Mouse (Mus musculus): ENCODE data around the gene Dupd1. TPM values are rescaled to one million over a fixed set of nuclear protein-coding genes. Genes with fewer than 3 reads are reported as not detected.

Gene Dupd1
- polyA plus RNA-seq, 1 experiment from 2014 or later: 0.18 TPM

GRCm38 (mm10) chr14:21696186-21696830 lies 18.1 kb downstream of the Dupd1 start:
- Histone ChIP-seq H3K4me1 (ENCODE audit: control insufficient read depth, insufficient read depth, low read length) (no peaks in the 10 kb centered on the region), H3K9me3 (replicated peaks; ENCODE audit: control insufficient read depth, low read length) (0 out of 2 replicates have a peak, but pooled peaks cover 3% of the 10 kb centered on the region), H3K27ac (replicated peaks; ENCODE audit: low read depth, low read length) (no peak overlapping the region), H3K4me2 (ENCODE audit: low read depth, low read length) (no peak overlapping the region), H3K4me3 (ENCODE audit: low read depth, low read length) (no peak overlapping the region), H3K9ac (replicated peaks; ENCODE audit: low read length) (no peak overlapping the region), H3K27me3 (ENCODE audit: control insufficient read depth, insufficient read depth, low read length) (no peaks in the 10 kb centered on the region), H3K36me3 (replicated peaks; ENCODE audit: control insufficient read depth, insufficient read depth, low read depth, low read length) (no peaks in the 10 kb centered on the region)
- ATAC-seq (replicated peaks; ENCODE audit: insufficient number of reproducible peaks, low FRiP score, low TSS enrichment, low read depth) (no peak), DNase-seq (ENCODE audit: low spot score) (no peak)
- WGBS: 76% methylated on average over 7 of the region's 7 CpGs

DNA sequence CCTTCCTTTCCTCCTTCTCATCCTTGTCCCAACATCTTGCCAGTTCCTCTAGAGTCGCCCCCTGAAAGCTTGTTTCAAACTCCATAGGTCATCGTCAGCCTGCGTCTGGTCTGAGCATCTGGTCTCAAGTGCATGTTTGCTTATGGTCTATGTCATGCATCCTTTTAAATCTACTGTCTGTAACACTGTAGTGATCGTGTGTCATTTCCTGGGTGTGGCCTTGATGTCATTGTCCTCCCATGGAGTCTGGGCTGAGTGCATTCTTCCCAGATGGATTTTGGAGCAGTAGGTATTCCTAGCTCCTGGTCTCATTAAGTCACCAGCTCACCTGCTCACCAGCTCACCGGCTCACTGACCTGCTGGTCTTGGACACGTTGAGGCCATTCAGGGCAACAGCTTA lies 19.4 kb downstream of the Dupd1 start:
- Histone ChIP-seq H3K4me2 (ENCODE audit: low read depth, low read length) (no peak overlapping the region), H3K4me1 (ENCODE audit: control insufficient read depth, insufficient read depth, low read length) (no peaks in the 10 kb centered on the region), H3K36me3 (replicated peaks; ENCODE audit: control insufficient read depth, insufficient read depth, low read depth, low read length) (no peaks in the 10 kb centered on the region), H3K27me3 (ENCODE audit: control insufficient read depth, insufficient read depth, low read length) (no peaks in the 10 kb centered on the region), H3K9ac (replicated peaks; ENCODE audit: low read length) (no peak overlapping the region), H3K9me3 (replicated peaks; ENCODE audit: control insufficient read depth, low read length) (0 out of 2 replicates have a peak, but pooled peaks cover 3% of the 10 kb centered on the region), H3K27ac (replicated peaks; ENCODE audit: low read depth, low read length) (no peak overlapping the region), H3K4me3 (ENCODE audit: low read depth, low read length) (no peak overlapping the region)
- no peak for DNase-seq (ENCODE audit: low spot score)
- ATAC-seq (replicated peaks; ENCODE audit: insufficient number of reproducible peaks, low FRiP score, low TSS enrichment, low read depth): no peak
- 79% methylated on average over 6 of the region's 6 CpGs for WGBS

DNA sequence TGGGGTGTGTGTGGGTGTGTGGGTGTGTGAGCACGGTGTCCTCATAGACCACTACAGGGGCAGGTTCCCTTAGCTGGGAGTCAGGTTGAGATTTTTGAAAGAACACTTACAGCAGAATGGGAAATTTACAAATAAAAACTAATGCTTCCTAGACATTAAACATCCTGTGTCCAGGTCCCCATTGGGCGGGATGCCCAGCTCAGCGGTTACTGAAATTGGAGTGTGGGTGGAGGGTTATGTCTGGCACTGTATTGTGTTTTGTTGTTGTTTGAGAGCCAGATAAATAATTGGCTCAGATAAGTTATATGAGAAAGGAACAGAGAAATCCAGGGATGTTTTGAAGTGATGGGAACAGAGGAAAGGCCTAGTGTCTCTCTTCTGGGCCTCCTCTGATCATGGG lies 23.3 kb downstream of the Dupd1 start:
- no peak for DNase-seq (ENCODE audit: low spot score)
- no peak overlapping the region for H3K4me3 ChIP-seq (ENCODE audit: low read depth, low read length)
- 0 out of 2 replicates have a peak, but pooled peaks cover 3% of the 10 kb centered on the region for H3K9me3 ChIP-seq (replicated peaks; ENCODE audit: control insufficient read depth, low read length)
- no peak overlapping the region for H3K4me2 ChIP-seq (ENCODE audit: low read depth, low read length)
- H3K27ac ChIP-seq (replicated peaks; ENCODE audit: low read depth, low read length): no peak overlapping the region
- no peaks in the 10 kb centered on the region for H3K36me3 ChIP-seq (replicated peaks; ENCODE audit: control insufficient read depth, insufficient read depth, low read depth, low read length)
- H3K9ac ChIP-seq (replicated peaks; ENCODE audit: low read length): no peak overlapping the region
- H3K27me3 ChIP-seq (ENCODE audit: control insufficient read depth, insufficient read depth, low read length): no peaks in the 10 kb centered on the region
- H3K4me1 ChIP-seq (ENCODE audit: control insufficient read depth, insufficient read depth, low read length): peaks cover 4% of the 10 kb centered on the region; the same call in 1 of the 2 replicates
- 91% methylated on average over 3 of the region's 3 CpGs for WGBS
- ATAC-seq (replicated peaks; ENCODE audit: insufficient number of reproducible peaks, low FRiP score, low TSS enrichment, low read depth): no peak

DNA sequence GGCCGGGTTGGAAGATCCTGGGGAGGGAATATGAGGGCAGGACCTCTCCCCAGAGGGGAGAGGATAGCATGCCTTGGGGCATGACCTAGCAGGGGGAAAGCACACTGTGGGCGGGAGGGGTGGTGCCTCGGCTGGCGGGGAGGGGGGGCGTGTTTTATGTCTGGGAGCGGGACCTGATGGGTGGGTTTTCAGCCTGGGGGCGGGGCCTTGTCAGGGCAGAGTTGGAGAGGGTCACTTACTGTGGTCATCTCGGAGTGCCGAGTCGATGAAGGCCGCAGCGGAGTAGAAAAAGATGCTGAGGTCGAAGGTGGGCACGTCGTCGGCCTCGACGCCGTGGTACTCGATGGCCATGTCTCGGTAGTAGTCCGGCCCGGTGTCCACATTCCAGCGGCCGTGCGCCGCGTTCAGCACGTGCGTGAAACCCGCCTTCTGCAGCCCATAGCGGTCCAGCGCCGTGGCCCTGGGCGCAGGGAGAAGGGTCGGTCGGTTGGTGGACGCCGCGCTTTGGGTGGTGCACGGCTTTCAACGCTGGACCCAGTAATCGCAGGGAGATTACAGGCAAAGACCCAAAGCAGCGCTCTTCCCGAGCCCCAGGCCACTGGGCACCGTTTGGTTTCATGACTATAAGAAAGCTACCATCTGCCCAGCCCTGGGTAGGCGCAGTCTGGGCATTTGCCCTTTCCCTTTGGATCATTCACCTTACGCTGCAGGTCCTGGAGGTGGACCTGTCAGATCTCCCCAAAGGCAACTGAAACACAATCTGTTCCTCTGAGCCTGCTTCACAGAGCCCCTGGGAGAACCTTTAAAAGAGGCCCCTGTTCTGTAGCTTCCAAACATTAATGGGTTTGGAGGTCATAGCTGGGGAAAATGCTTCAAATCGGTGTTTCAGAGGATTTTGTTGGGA lies 27.7 kb downstream of the Dupd1 start:
- Histone ChIP-seq H3K9me3 (replicated peaks; ENCODE audit: control insufficient read depth, low read length) (no peaks in the 10 kb centered on the region), H3K36me3 (replicated peaks; ENCODE audit: control insufficient read depth, insufficient read depth, low read depth, low read length) (no peaks in the 10 kb centered on the region), H3K27ac (replicated peaks; ENCODE audit: low read depth, low read length) (no peak overlapping the region), H3K4me1 (ENCODE audit: control insufficient read depth, insufficient read depth, low read length) (peaks cover 4% of the 10 kb centered on the region; the same call in 1 of the 2 replicates), H3K4me3 (ENCODE audit: low read depth, low read length) (peak overlapping the region; percentile 17; the same call in 1 of the 2 replicates), H3K27me3 (ENCODE audit: control insufficient read depth, insufficient read depth, low read length) (no peaks in the 10 kb centered on the region), H3K4me2 (ENCODE audit: low read depth, low read length) (peak overlapping the region; percentile 55), H3K9ac (replicated peaks; ENCODE audit: low read length) (peak overlapping the region; percentile 39; the same call in 1 of the 2 replicates)
- 9% methylated on average over 49 of the region's 49 CpGs for WGBS
- no peak for ATAC-seq (replicated peaks; ENCODE audit: insufficient number of reproducible peaks, low FRiP score, low TSS enrichment, low read depth)
- DNase-seq (ENCODE audit: low spot score): peak; percentile 63

DNA sequence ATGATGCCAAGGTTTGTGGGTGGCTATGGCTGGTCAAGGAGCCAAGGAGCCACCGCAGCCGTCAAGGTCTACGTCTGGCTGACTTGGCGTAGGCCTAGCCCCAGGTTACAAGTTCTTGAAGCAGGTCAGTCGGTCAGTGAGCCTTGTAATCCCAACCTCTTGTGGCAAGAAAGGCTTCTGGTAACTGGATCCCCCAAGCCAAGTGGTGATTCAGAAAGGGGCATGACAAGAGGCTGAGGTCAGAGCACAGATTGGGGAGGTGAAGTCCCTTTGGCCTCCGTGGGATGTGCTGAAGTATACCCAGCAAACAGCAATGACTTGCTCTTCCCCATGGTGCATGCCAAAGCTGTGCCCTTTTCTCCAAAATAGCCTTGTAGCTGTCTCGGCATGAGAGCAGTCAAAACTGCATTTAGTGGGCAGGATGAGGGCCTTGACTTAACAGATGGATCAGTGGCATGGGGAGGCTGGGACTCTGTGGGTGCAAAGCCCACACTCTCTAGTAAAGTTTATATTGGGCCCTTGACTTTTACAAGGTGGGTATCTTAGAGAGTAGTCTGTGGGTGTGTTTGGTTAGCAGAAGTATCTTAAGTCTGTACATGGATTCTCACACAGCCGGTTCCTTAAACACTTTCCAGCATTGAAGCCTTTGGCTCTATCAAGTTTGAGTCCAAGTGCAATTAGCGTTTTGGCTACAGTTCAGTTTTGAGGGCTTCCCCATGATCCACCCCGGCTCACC lies 28.8 kb downstream of the Dupd1 start:
- 72% methylated on average over 10 of the region's 10 CpGs for WGBS
- no peaks in the 10 kb centered on the region for H3K27me3 ChIP-seq (ENCODE audit: control insufficient read depth, insufficient read depth, low read length)
- H3K9me3 ChIP-seq (replicated peaks; ENCODE audit: control insufficient read depth, low read length): no peaks in the 10 kb centered on the region
- ATAC-seq (replicated peaks; ENCODE audit: insufficient number of reproducible peaks, low FRiP score, low TSS enrichment, low read depth) (no peak), DNase-seq (ENCODE audit: low spot score) (no peak)
- H3K4me2 ChIP-seq (ENCODE audit: low read depth, low read length): no peak overlapping the region
- H3K4me3 ChIP-seq (ENCODE audit: low read depth, low read length): no peak overlapping the region
- H3K9ac ChIP-seq (replicated peaks; ENCODE audit: low read length): no peak overlapping the region
- H3K27ac ChIP-seq (replicated peaks; ENCODE audit: low read depth, low read length): no peak overlapping the region
- no peaks in the 10 kb centered on the region for H3K36me3 ChIP-seq (replicated peaks; ENCODE audit: control insufficient read depth, insufficient read depth, low read depth, low read length)
- H3K4me1 ChIP-seq (ENCODE audit: control insufficient read depth, insufficient read depth, low read length): peaks cover 4% of the 10 kb centered on the region; the same call in 1 of the 2 replicates

DNA sequence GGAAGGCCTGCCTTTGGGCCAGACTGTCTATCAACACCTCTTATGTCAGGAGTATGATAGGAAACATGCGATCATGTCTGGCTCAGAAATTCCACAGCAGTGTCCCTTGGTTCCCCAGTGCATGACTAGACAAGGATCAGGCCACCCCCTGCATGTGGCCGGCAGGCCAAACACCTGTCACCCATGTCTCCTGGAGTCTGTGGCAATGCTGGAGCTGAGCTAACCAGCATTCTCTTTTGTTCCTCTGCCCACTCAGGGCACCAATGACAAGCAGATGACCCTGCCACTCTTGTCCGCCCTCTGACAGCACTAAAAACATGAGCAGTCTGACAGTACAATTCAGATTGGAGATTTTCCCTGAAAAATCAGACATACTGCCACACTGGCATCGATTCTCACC lies 30.5 kb downstream of the Dupd1 start:
- Histone ChIP-seq H3K36me3 (replicated peaks; ENCODE audit: control insufficient read depth, insufficient read depth, low read depth, low read length) (no peaks in the 10 kb centered on the region), H3K4me3 (ENCODE audit: low read depth, low read length) (no peak overlapping the region), H3K4me2 (ENCODE audit: low read depth, low read length) (no peak overlapping the region), H3K9ac (replicated peaks; ENCODE audit: low read length) (no peak overlapping the region), H3K9me3 (replicated peaks; ENCODE audit: control insufficient read depth, low read length) (no peaks in the 10 kb centered on the region), H3K27ac (replicated peaks; ENCODE audit: low read depth, low read length) (no peak overlapping the region), H3K4me1 (ENCODE audit: control insufficient read depth, insufficient read depth, low read length) (peaks cover 4% of the 10 kb centered on the region; the same call in 1 of the 2 replicates), H3K27me3 (ENCODE audit: control insufficient read depth, insufficient read depth, low read length) (no peaks in the 10 kb centered on the region)
- 76% methylated on average over 4 of the region's 4 CpGs for WGBS
- ATAC-seq (replicated peaks; ENCODE audit: insufficient number of reproducible peaks, low FRiP score, low TSS enrichment, low read depth) (no peak), DNase-seq (ENCODE audit: low spot score) (no peak)

DNA sequence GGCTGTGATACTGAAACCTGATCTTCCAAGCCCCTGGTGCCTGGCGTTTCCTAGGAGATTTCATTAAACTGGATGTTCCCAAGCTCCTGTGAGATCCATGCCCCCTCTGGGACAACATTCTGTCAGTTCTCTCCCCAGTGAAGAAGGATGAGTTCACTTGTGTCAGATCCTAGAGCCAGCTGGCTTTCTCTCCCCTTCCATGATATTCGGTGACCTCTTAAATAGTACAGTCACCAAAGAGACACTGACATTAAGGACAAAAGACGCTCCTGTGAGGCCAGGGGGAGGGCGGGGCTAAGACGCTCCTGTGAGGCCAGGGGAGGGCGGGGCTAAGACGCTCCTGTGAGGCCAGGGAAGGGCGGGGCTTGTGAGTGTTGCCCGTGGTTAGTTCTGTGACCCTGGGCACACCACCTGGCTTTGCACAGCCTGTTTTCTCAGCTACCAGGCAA lies 31.7 kb downstream of the Dupd1 start:
- Histone ChIP-seq H3K4me2 (ENCODE audit: low read depth, low read length) (peak overlapping the region; percentile 13; the same call in 1 of the 2 replicates), H3K27ac (replicated peaks; ENCODE audit: low read depth, low read length) (peak overlapping the region; percentile 48), H3K9ac (replicated peaks; ENCODE audit: low read length) (no peak overlapping the region; the same call in 1 of the 2 replicates), H3K4me1 (ENCODE audit: control insufficient read depth, insufficient read depth, low read length) (peaks cover 4% of the 10 kb centered on the region; the same call in 1 of the 2 replicates), H3K9me3 (replicated peaks; ENCODE audit: control insufficient read depth, low read length) (no peaks in the 10 kb centered on the region), H3K36me3 (replicated peaks; ENCODE audit: control insufficient read depth, insufficient read depth, low read depth, low read length) (no peaks in the 10 kb centered on the region), H3K4me3 (ENCODE audit: low read depth, low read length) (no peak overlapping the region), H3K27me3 (ENCODE audit: control insufficient read depth, insufficient read depth, low read length) (no peaks in the 10 kb centered on the region)
- 0% methylated on average over 9 of the region's 9 CpGs for WGBS
- DNase-seq (ENCODE audit: low spot score) (peak; percentile 91), ATAC-seq (replicated peaks; ENCODE audit: insufficient number of reproducible peaks, low FRiP score, low TSS enrichment, low read depth) (0 out of 2 replicates have a peak, but pooled peaks have one; percentile 9)

All from embryonic facial prominence, embryonic 11.5 days (tissue).